Mouse (Mus musculus) hindbrain, embryonic 13.5 days (tissue): ENCODE measurements around the gene Pnpla5. TPM values are rescaled to one million over a fixed set of nuclear protein-coding genes. Genes with fewer than 3 reads are reported as not detected.

Experiments used
- ATAC-seq: fragments of 200-750 bp; cut with Nextera tagmentation; 2 replicates; pipeline ENCODE4 v1.8.0; 2017; ENCODE audit warnings: moderate TSS enrichment; ENCODE audit not compliant: low FRiP score
- H3K27ac ChIP-seq: fragments of 300-500 bp; sonication (generic); 2 replicates; pipeline ENCODE4 v1.5.1; 2015; ENCODE audit warnings: inconsistent platforms, mild to moderate bottlenecking, moderate library complexity
- H3K27me3 ChIP-seq: fragments of 300-500 bp; sonication (generic); 2 replicates; pipeline ENCODE4 v1.6.1; 2015; ENCODE audit warnings: mild to moderate bottlenecking, inconsistent platforms
- H3K36me3 ChIP-seq: fragments of 300-500 bp; sonication (generic); 2 replicates; pipeline ENCODE4 v1.6.1; 2015; ENCODE audit warnings: mild to moderate bottlenecking, inconsistent platforms
- H3K4me1 ChIP-seq: fragments of 300-500 bp; sonication (generic); replicated peaks from 2 replicates; pipeline ENCODE4 v1.6.1; 2015; ENCODE audit warnings: inconsistent platforms
- H3K4me2 ChIP-seq: fragments of 300-500 bp; sonication (generic); 2 replicates; pipeline ENCODE4 v1.6.1; 2015; ENCODE audit warnings: inconsistent platforms, mild to moderate bottlenecking, moderate library complexity
- H3K4me3 ChIP-seq: fragments of 300-500 bp; sonication (generic); 2 replicates; pipeline ENCODE4 v1.5.1; 2015; ENCODE audit warnings: mild to moderate bottlenecking, inconsistent platforms
- H3K9ac ChIP-seq: fragments of 300-500 bp; sonication (generic); 2 replicates; pipeline ENCODE4 v1.6.1; 2015; ENCODE audit warnings: mild to moderate bottlenecking, inconsistent platforms
- H3K9me3 ChIP-seq: fragments of 300-500 bp; sonication (generic); 2 replicates; pipeline ENCODE4 v1.6.1; 2016; ENCODE audit warnings: inconsistent platforms
- WGBS: fragments of 180-500 bp; shearing (Covaris S2); methylation state at CpG from one replicate; pipeline ENCODE4 v1.1.7; 2015; 5-methylcytosine and 5-hydroxymethylcytosine counted together
- polyA plus RNA-seq: library from polyadenylated mRNA; unstranded; fragments of >200 nt; fragmentation: Nextera tagmentation; extraction: Ambion mirVana; gene quantifications from 2 replicates; pipeline ENCODE4 v1.2.1, GENCODE M21; 2015

The Pnpla5 gene
- polyA plus RNA-seq, 1 experiment from 2014 or later: not detected

DNA sequence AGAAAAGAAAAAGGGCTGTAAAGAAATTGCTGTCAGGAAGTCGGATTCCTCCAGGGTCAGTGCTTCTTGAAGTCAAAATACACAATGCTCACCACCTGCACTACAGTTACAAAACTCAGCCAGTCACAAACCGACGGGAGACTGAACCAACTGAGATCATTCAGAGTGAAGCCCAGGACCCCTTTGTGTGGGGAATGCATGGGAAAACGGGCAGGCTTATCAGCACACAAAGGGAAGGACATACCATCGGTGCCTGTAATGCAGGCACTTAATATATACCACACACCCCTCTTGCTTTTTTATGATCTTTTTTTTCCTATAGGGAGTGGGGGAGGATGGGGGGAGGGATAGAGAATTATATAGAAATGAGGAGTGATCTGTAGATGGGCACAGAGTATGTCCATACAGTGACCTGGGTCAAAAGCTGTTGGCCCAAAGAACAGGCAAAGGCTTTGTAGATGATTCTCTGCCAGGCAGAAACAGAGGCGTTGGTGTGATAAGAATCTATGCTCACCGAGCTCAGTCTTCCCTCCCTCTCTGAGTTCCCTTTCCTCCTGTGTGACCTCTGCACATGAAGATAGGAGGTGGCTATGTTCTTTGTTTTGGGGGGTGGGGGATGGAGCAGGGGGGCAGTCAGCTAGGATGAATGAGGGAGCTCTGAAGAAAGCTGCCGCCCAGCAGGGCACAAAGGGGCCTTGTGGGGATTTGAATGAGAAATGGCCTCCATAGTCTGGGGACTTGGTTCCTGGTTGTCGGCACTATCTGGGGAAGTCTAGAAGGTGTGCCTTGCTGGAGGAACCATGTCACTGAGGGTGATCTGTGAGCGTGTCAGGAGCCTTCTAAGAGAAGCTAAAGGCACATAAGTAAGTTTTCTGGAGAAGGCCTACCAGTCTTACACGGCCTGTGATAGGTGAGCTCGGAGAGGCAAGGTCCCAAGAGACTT, 13.8 kb upstream of the Pnpla5 start:
- WGBS: 14% methylated on average over 12 of the region's 12 CpGs
- Histone ChIP-seq H3K27ac (no peak overlapping the region), H3K4me3 (no peak overlapping the region), H3K4me2 (no peak overlapping the region), H3K9ac (no peak overlapping the region), H3K4me1 (peaks cover 13% of the 10 kb centered on the region; the same call in 1 of the 2 replicates), H3K27me3 (no peaks in the 10 kb centered on the region), H3K9me3 (no peaks in the 10 kb centered on the region), H3K36me3 (no peaks in the 10 kb centered on the region)
- no peak for ATAC-seq

DNA sequence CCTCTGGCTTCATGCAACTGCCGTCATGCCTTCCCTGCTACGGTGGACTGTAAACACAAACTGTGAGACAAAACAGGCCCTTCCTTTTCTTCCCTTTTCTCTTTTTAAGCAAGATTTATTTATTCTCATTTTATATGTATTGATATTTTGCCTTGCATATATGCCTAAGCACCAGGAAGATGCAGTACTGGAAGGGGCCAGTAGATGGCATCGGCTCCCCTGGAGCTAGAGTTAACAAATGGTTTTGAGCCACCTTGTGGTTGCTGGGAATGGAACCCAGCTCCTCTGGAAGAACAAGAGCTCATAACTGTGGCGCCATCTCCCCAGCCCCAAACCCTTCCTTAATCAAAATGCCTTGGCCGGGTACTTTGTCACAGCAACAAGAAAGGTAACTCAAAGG, 12.5 kb upstream of the Pnpla5 start:
- no peak for ATAC-seq
- no peaks in the 10 kb centered on the region for H3K9me3 ChIP-seq
- no peaks in the 10 kb centered on the region for H3K27me3 ChIP-seq
- H3K36me3 ChIP-seq: no peaks in the 10 kb centered on the region
- H3K9ac ChIP-seq: no peak overlapping the region
- 93% methylated on average over 5 of the region's 5 CpGs for WGBS
- H3K4me2 ChIP-seq: no peak overlapping the region
- H3K27ac ChIP-seq: no peak overlapping the region
- H3K4me1 ChIP-seq: peaks cover 17% of the 10 kb centered on the region; the same call in 1 of the 2 replicates
- no peak overlapping the region for H3K4me3 ChIP-seq

DNA sequence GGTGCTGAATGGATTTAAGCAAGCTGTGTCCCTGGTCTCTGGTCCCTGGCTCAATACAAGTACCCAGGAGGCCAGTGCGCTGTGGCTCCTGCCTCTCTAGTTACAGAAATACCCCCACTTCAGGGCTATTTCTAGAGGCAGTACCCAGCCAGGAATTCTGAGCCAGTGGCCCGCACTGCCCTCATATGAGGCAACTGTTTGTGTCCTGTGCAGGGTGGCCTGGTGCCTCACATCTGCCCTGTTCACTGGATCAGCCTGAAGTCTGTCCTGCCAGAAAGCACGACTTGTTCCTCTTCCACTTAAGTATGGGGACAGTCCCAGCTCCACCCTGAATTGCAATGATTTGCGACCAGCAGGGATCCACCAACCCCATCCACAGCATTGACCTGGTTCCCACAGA, 10.5 kb upstream of the Pnpla5 start:
- no peaks in the 10 kb centered on the region for H3K9me3 ChIP-seq
- no peak overlapping the region for H3K9ac ChIP-seq
- H3K27ac ChIP-seq: no peak overlapping the region
- 81% methylated on average over 4 of the region's 4 CpGs for WGBS
- no peak overlapping the region for H3K4me3 ChIP-seq
- H3K27me3 ChIP-seq: no peaks in the 10 kb centered on the region
- no peaks in the 10 kb centered on the region for H3K36me3 ChIP-seq
- no peak for ATAC-seq
- no peak overlapping the region for H3K4me2 ChIP-seq
- H3K4me1 ChIP-seq: peaks cover 13% of the 10 kb centered on the region; the same call in 1 of the 2 replicates

DNA sequence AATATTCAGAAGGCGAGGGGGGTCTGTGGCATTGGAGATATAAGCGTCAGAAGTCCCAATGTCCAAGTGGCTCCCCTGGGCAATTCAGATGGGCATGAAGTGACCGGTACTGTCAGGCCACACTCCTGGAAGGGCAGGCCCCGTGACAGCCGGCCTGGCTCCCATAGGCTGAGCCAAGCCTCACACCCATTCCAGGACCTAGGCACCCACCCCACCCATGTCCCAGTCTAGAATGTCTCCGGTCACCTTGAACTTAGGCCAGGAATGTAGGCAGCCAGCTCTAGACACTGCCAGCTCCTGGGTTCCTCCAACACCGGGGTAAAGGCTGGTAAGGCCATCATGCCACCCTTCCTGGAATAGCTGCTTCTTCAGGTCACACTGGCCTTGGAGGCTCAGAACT, 9.0 kb upstream of the Pnpla5 start:
- Histone ChIP-seq H3K9ac (no peak overlapping the region), H3K27me3 (no peaks in the 10 kb centered on the region), H3K4me3 (no peak overlapping the region), H3K9me3 (no peaks in the 10 kb centered on the region), H3K4me2 (no peak overlapping the region), H3K27ac (no peak overlapping the region), H3K4me1 (peaks cover 10% of the 10 kb centered on the region; the same call in 1 of the 2 replicates), H3K36me3 (no peaks in the 10 kb centered on the region)
- WGBS: 95% methylated on average over 7 of the region's 7 CpGs
- ATAC-seq: no peak

DNA sequence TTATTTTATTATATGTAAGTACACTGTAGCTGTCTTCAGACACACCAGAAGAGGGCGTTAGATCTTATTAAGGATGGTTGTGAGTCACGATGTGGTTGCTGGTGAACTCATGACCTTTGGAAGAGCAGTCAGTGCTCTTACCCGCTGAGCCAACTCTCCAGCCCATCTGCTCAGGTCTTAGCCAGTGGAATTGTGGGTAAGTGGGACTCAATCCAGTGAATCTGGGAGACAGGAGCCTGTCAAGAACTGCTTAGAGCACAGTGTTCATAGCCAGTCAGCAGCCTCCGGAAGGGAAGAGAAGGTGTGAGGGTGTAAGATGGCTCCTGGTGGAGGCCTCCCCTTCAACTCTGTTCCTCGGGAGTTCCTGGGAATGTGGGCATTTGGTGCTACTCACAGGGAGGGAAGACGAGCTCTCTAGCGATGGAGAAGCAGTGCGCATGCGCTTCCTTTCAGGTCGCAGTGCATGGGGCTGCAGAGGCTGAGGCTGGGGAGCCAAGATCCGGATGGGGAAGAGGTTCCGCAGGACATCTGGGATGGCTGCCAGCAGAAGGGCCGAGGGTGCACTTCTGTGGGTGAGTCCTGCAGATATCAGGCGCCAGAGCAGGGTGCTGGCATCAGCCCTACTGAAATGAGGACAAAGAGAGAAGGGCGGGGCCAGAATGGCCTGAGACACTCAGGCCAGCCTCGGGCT, 8.3 kb upstream of the Pnpla5 start:
- Histone ChIP-seq H3K27ac (no peak overlapping the region), H3K4me2 (no peak overlapping the region), H3K4me1 (0 out of 2 replicates have a peak, but pooled peaks cover 6% of the 10 kb centered on the region), H3K27me3 (no peaks in the 10 kb centered on the region), H3K4me3 (no peak overlapping the region), H3K36me3 (no peaks in the 10 kb centered on the region), H3K9ac (no peak overlapping the region), H3K9me3 (no peaks in the 10 kb centered on the region)
- no peak for ATAC-seq
- WGBS: 70% methylated on average over 16 of the region's 16 CpGs

DNA sequence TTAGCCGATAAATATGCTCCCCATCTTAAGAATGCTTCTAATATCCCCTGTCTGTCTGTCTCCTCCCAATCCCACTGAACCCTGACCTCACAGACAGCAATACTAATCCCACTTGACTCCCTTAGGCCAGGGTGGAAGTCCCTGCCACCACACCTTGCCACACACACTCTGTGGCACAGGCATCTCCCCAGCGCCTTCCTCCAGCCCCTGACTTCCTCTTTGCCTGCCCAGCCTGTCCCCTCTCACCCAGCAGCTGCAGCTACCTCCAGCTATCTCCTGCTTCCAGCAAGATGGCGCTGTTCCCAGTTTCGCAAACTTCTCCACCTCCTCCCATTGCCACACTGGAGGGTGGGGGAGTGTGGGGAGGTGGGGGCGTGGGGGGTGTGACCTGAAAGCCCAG, 3.9 kb upstream of the Pnpla5 start:
- H3K4me2 ChIP-seq: no peak overlapping the region
- H3K27ac ChIP-seq: no peak overlapping the region
- no peaks in the 10 kb centered on the region for H3K9me3 ChIP-seq
- no peaks in the 10 kb centered on the region for H3K36me3 ChIP-seq
- 0 out of 2 replicates have a peak, but pooled peaks cover 6% of the 10 kb centered on the region for H3K4me1 ChIP-seq
- no peak overlapping the region for H3K4me3 ChIP-seq
- H3K27me3 ChIP-seq: no peaks in the 10 kb centered on the region
- no peak for ATAC-seq
- WGBS: 43% methylated on average over 5 of the region's 5 CpGs
- H3K9ac ChIP-seq: no peak overlapping the region

DNA sequence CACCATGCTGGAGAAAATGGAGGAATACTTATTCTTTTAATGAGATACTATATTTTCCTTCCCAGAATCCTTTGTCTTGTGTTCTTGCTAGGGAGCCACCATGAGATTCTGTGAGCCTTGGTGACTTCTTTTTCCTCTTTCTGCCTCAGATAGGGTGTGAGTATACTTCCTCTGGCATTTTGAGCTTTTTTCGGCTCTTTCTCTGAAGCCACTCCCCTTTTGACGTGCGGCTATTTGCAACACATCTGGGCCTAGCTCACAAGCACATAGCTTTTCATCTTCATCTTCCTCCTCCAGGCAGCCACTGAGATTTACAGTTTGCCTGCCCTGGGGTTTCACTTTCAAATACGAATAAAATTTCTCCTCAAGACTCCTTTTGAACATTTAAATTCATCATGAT, 3.5 kb upstream of the Pnpla5 start:
- Histone ChIP-seq H3K36me3 (no peaks in the 10 kb centered on the region), H3K27me3 (no peaks in the 10 kb centered on the region), H3K9me3 (no peaks in the 10 kb centered on the region), H3K4me3 (no peak overlapping the region), H3K27ac (no peak overlapping the region), H3K9ac (no peak overlapping the region), H3K4me2 (no peak overlapping the region), H3K4me1 (0 out of 2 replicates have a peak, but pooled peaks cover 5% of the 10 kb centered on the region)
- WGBS: 78% methylated on average over 4 of the region's 4 CpGs
- no peak for ATAC-seq

DNA sequence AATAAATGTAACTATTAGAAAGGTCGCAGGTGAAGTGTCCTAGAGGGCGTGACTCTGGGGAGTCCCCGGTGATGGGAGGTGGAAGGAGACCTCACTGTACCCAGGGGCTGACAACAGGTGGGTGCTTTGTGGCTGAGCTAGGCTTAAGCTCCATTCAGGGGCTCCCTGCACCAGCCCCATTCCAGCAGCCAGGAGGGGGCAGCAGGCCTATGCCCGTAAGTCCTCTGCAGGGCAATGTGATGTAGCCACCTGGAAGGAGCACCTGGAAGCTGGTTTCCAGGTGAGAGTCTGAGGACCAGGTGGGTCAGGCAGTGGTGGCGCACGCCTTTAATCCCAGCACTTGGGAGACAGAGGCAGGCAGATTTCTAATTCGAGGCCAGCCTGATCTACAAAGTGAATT, 1.1 kb upstream of the Pnpla5 start:
- 77% methylated on average over 7 of the region's 7 CpGs for WGBS
- H3K36me3 ChIP-seq: no peaks in the 10 kb centered on the region
- ATAC-seq: no peak

DNA sequence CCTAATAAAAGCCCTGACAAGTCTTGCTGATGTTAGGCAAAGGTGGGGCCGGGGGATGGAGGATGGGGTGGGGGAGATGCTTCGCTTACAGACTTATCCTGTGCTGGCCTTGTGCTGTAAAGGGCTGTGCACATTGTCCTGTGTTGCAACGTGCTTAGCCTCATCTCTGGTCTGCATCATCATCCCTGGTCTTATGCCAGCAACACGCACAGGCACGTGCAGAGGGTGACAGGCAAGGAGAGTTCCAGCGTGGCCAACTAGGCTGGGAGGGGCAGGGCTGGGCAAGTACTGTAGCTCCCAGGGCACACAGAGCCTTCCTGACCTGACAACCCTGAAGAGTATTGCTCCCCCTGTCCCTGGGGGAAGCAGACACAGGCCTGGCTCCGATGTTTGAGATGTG, 1.9 kb downstream of the Pnpla5 start:
- Histone ChIP-seq H3K4me2 (no peak overlapping the region), H3K4me3 (no peak overlapping the region), H3K36me3 (no peaks in the 10 kb centered on the region), H3K9ac (no peak overlapping the region), H3K4me1 (no peaks in the 10 kb centered on the region), H3K27ac (no peak overlapping the region), H3K9me3 (no peaks in the 10 kb centered on the region; the same call in 1 of the 2 replicates), H3K27me3 (no peaks in the 10 kb centered on the region)
- no peak for ATAC-seq
- WGBS: 85% methylated on average over 7 of the region's 7 CpGs

More for the DNA sequence above, 1.1 kb upstream of the Pnpla5 start:
- no peaks in the 10 kb centered on the region for H3K27me3 ChIP-seq
- no peaks in the 10 kb centered on the region for H3K4me1 ChIP-seq
- H3K9me3 ChIP-seq: no peaks in the 10 kb centered on the region
- no peak overlapping the region for H3K27ac ChIP-seq
- H3K4me2 ChIP-seq: no peak overlapping the region
- H3K9ac ChIP-seq: no peak overlapping the region
- H3K4me3 ChIP-seq: no peak overlapping the region

DNA sequence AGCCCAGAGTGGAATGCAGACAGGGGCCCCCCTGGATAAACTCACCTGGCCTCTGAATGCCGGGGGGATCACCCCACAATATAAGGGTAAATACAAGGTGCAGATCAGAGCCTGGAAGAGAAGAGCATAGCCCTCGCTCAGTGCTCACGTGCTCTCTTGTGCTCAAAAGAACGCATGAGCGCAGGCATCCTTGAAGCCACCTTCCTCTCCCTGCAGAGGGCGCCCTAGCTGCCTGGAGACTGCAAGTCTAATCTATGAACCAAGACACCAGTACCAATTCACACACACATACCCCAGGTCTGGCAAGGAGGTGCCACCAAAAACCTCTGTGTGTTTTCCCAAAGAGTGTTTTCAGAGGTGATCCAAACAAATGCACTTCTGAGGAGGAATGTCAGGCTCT, 2.4 kb downstream of the Pnpla5 start:
- ATAC-seq: no peak
- H3K4me1 ChIP-seq: no peaks in the 10 kb centered on the region
- H3K4me2 ChIP-seq: no peak overlapping the region
- no peak overlapping the region for H3K9ac ChIP-seq
- H3K9me3 ChIP-seq: no peaks in the 10 kb centered on the region; the same call in 1 of the 2 replicates
- no peak overlapping the region for H3K4me3 ChIP-seq
- WGBS: 25% methylated on average over 6 of the region's 6 CpGs
- H3K27me3 ChIP-seq: no peaks in the 10 kb centered on the region
- no peaks in the 10 kb centered on the region for H3K36me3 ChIP-seq
- H3K27ac ChIP-seq: no peak overlapping the region

DNA sequence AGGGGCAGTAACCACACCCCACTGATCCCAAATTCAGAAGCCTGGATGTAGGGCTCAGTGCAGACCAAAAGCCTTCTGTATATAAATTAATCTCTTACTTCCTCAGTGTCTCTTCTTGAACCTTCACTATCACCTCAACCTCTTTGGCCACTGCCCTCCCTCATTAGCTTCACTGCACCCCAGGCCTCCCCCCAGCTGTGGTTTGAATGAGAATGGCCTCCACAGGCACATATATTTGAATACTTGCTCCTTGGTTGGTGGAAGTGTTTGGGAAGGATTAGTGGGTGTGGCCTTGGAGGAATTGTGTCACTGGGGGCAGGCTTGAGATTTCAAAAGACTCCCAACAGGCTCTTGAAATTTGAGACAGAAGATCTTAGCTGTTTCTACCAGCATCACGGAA, 6.5 kb downstream of the Pnpla5 start:
- H3K4me1 ChIP-seq: no peaks in the 10 kb centered on the region
- ATAC-seq: no peak

DNA sequence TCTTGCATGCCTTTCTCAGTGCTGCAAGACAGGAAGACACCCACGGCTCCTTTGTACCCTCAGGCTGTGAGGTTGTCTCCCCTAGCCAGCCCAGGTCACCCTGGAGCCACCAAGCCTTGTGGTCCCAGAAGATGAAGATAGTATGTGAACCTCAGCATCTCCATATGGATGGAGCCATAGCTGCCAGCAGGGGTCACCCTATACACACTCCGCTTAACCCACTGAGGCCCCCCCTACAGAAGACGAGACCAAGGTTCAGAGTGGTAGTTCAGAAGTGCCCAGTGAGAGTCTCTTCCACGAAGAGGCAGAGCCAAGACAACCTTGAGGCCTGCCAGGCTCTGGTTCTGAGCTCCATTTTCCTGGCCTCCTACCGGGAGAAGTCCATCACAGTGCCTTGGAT, 7.2 kb downstream of the Pnpla5 start:
- Histone ChIP-seq H3K9ac (no peak overlapping the region), H3K9me3 (no peaks in the 10 kb centered on the region; the same call in 1 of the 2 replicates), H3K27me3 (0 out of 2 replicates have a peak, but pooled peaks cover 6% of the 10 kb centered on the region), H3K4me3 (no peak overlapping the region), H3K27ac (no peak overlapping the region), H3K4me1 (no peaks in the 10 kb centered on the region), H3K4me2 (no peak overlapping the region), H3K36me3 (no peaks in the 10 kb centered on the region)
- no peak for ATAC-seq
- 59% methylated on average over 5 of the region's 5 CpGs for WGBS

More for the DNA sequence above, 6.5 kb downstream of the Pnpla5 start:
- no peak overlapping the region for H3K4me2 ChIP-seq
- no peak overlapping the region for H3K4me3 ChIP-seq
- H3K9me3 ChIP-seq: no peaks in the 10 kb centered on the region; the same call in 1 of the 2 replicates
- 0 out of 2 replicates have a peak, but pooled peaks cover 6% of the 10 kb centered on the region for H3K27me3 ChIP-seq
- no peaks in the 10 kb centered on the region for H3K36me3 ChIP-seq
- no peak overlapping the region for H3K9ac ChIP-seq
- no peak overlapping the region for H3K27ac ChIP-seq
- WGBS: 78% methylated on average over 1 of the region's 1 CpGs
